Mouse (Mus musculus) liver, embryonic 12.5 days (tissue): ENCODE measurements around the gene Gm12355. TPM values are rescaled to one million over a fixed set of nuclear protein-coding genes. Genes with fewer than 3 reads are reported as not detected.

Experiments
- ATAC-seq: fragments of 200-750 bp; cut with Nextera tagmentation; 2 replicates; pipeline ENCODE4 v1.8.0; 2017; ENCODE audit warnings: moderate number of reproducible peaks, mild to moderate bottlenecking, moderate library complexity
- H3K27ac ChIP-seq: fragments of 300-500 bp; sonication (generic); 2 replicates; pipeline ENCODE4 v1.5.1; 2016; ENCODE audit warnings: mild to moderate bottlenecking
- H3K27me3 ChIP-seq: fragments of 300-500 bp; sonication (generic); replicated peaks from 2 replicates; pipeline ENCODE4 v1.6.1; 2016; ENCODE audit warnings: mild to moderate bottlenecking, moderate library complexity
- H3K36me3 ChIP-seq: fragments of 300-500 bp; sonication (generic); 2 replicates; pipeline ENCODE4 v1.6.1; 2016; ENCODE audit warnings: mild to moderate bottlenecking, moderate library complexity
- H3K4me1 ChIP-seq: fragments of 300-500 bp; sonication (generic); 2 replicates; pipeline ENCODE4 v1.6.1; 2016
- H3K4me2 ChIP-seq: fragments of 300-500 bp; sonication (generic); 2 replicates; pipeline ENCODE4 v1.6.1; 2016; ENCODE audit warnings: mild to moderate bottlenecking, moderate library complexity
- H3K4me3 ChIP-seq: fragments of 300-500 bp; sonication (generic); 2 replicates; pipeline ENCODE4 v1.5.1; 2016; ENCODE audit warnings: mild to moderate bottlenecking, moderate library complexity
- H3K9ac ChIP-seq: fragments of 300-500 bp; sonication (generic); 2 replicates; pipeline ENCODE4 v1.6.1; 2016; ENCODE audit warnings: mild to moderate bottlenecking, moderate library complexity
- H3K9me3 ChIP-seq: fragments of 300-500 bp; sonication (generic); replicated peaks from 2 replicates; pipeline ENCODE4 v1.6.1; 2016; ENCODE audit warnings: mild to moderate bottlenecking, moderate library complexity
- WGBS: fragments of 180-500 bp; shearing (Covaris S2); methylation state at CpG from one replicate; pipeline ENCODE4 v1.1.7; 2016; ENCODE audit not compliant: insufficient replicate concordance; 5-methylcytosine and 5-hydroxymethylcytosine counted together
- polyA plus RNA-seq: library from polyadenylated mRNA; unstranded; fragments of >200 nt; fragmentation: Nextera tagmentation; extraction: Ambion mirVana; gene quantifications from 2 replicates; pipeline ENCODE4 v1.2.1, GENCODE M21; 2016

Gene Gm12355
- polyA plus RNA-seq, 1 experiment from 2014 or later, result 0.87 TPM

DNA sequence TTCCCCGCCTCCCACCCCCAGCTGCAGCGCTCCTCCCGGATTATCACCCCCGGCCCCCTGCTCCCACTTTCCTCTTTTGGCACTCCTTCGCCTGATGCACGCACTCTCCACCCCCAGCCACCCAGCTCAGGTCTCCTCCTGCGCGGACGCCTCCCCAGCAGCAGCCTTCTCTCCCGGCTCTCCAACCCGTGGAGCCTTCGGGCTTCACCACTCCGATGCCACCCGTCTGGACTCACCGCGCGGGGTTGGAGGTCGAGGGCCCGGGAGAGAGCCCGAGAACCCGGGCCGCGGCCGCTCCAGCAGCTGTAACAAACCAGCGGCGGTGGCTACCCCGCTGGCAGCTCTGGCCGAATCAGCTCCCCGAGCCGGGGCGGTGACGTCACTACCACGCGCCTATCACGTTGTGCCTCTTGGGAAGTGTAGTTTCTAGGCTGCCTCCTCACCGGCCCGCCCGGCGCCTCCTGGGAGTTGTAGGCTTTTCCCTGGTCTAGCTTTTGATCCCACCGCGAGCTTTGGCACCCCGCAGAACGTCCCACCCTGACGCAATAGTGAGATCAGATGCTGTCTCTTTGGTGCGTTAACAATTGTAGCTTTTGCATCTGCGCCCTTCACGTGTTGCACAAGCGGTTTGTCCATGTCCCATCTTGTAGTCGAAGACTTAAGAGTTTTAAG lies 38.4 kb downstream of the Gm12355 start, which contains the start of gene Ormdl3:
Gene Ormdl3 (minus strand): TSS at position 477 of the 672 bp plus-strand sequence.
- Histone ChIP-seq H3K4me2 (peak within 1 kb of the TSS; percentile 96), H3K9ac (peak within 1 kb of the TSS; percentile 95), H3K36me3 (peaks cover 26% of the 10 kb centered on the region), H3K27ac (peak within 1 kb of the TSS; percentile 99), H3K27me3 (peaks cover 6% of the 10 kb centered on the region; the same call in 1 of the 2 replicates), H3K9me3 (no peaks in the 10 kb centered on the region), H3K4me3 (peak within 1 kb of the TSS; percentile 97), H3K4me1 (peaks cover 78% of the 10 kb centered on the region)
- ATAC-seq, result peak; percentile 71
- under 1% methylated on average over 49 of the region's 49 CpGs for WGBS

DNA sequence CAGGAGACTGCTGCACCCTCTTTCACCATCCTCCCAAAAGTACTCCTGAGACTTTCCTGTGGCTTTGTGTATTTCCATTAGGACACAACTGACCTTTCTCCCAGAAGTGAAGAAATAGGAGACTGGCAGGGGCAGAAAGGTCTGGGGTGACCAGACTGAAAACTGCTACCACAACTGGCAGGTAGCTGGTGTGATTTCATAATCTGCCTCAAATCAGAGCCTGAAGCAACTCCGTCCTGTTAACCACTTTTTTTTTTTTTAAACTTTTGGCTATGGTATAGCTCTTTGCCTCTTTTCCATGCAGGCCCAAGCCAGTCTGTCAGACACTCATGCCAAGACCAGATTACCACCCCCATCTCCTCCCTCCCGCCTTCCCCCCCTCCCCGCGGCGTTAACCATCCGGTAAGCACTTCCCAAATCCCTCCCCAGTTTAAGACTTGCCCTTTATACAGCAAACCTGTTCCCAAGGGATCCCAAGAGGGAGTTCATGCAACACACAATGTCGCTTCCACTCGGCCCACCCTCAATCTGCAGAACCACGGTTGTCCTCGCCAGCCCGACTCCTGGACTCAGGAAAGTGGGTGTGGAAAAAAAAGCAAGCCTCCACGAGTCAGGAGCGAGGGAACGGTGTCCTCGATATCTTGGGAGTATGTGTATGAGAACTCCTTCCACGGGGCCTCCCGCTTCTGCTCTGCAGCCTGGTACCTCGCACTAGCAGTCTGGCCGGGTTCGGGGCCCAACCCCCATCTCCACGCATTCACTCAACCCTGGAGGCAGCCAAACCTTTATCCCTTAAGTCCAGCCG lies 39.2 kb downstream of the Gm12355 start:
- H3K4me3 ChIP-seq, result peak overlapping the region; percentile 97
- 1% methylated on average over 22 of the region's 22 CpGs for WGBS
- no peaks in the 10 kb centered on the region for H3K9me3 ChIP-seq
- H3K9ac ChIP-seq, result peak overlapping the region; percentile 95
- no peak; the same call in 1 of the 2 replicates for ATAC-seq
- H3K36me3 ChIP-seq, result peaks cover 32% of the 10 kb centered on the region
- H3K27ac ChIP-seq, result peak overlapping the region; percentile 99
- peak overlapping the region; percentile 96 for H3K4me2 ChIP-seq
- H3K27me3 ChIP-seq, result 0 out of 2 replicates have a peak, but pooled peaks cover under 1% of the 10 kb centered on the region
- peaks cover 81% of the 10 kb centered on the region for H3K4me1 ChIP-seq

DNA sequence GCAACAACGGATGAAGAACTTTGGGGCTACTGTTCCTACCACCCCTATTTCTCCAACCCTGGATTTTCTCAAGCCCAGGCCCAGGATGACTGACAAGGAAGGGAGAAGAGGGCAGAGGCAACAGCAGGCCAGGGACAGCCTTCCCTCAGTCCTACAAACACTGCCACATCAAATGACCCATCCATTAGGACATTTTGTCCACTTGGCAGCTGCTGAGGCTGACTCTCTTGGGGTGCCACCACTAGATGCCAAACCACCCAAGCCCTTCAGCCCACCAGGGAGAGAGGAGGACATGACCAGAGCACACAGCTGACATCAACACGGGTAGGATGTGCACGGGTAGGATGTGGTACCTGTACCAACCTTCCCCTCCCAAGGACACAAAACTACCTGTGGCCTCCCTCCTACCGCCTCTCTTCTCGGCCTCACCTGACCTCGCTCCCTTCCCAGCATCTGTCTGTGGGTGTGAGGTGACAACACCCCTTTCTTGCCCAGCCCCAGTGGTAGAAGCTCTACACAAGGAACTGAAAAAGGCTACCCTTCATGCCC lies 40.8 kb downstream of the Gm12355 start:
- H3K9ac ChIP-seq, result peak overlapping the region; percentile 95
- H3K27me3 ChIP-seq, result no peaks in the 10 kb centered on the region
- H3K9me3 ChIP-seq, result no peaks in the 10 kb centered on the region
- H3K36me3 ChIP-seq, result peaks cover 32% of the 10 kb centered on the region
- WGBS, result 74% methylated on average over 6 of the region's 6 CpGs
- H3K4me3 ChIP-seq, result peak overlapping the region; percentile 97
- ATAC-seq, result no peak
- H3K4me2 ChIP-seq, result peak overlapping the region; percentile 96
- H3K27ac ChIP-seq, result peak overlapping the region; percentile 99
- H3K4me1 ChIP-seq, result peaks cover 92% of the 10 kb centered on the region

DNA sequence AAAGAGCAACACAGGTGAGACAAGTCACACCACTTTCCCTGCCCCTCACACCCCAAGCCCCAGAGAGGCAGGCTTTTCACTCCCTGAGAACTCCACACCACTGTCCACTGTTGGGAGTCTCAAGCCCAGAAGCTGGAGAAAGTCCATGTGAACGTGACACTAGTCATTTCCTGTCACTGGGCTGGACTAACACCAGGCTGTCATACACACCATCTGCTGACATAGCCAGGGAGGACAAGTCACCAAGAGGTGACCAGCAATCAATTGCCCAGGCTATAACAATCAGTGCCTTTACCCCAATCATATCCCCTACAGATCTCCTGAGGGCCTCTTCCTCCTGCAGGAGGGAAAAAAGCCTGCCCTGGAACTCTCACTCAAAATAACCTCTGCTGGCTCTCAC lies 41.3 kb downstream of the Gm12355 start:
- peak overlapping the region; percentile 99 for H3K27ac ChIP-seq
- no peaks in the 10 kb centered on the region for H3K27me3 ChIP-seq
- peak overlapping the region; percentile 97 for H3K4me3 ChIP-seq
- peak overlapping the region; percentile 96 for H3K4me2 ChIP-seq
- H3K9ac ChIP-seq, result peak overlapping the region; percentile 95
- H3K4me1 ChIP-seq, result peaks cover 92% of the 10 kb centered on the region
- no peaks in the 10 kb centered on the region for H3K9me3 ChIP-seq
- 6% methylated on average over 1 of the region's 1 CpGs for WGBS
- H3K36me3 ChIP-seq, result peaks cover 34% of the 10 kb centered on the region
- ATAC-seq, result no peak

DNA sequence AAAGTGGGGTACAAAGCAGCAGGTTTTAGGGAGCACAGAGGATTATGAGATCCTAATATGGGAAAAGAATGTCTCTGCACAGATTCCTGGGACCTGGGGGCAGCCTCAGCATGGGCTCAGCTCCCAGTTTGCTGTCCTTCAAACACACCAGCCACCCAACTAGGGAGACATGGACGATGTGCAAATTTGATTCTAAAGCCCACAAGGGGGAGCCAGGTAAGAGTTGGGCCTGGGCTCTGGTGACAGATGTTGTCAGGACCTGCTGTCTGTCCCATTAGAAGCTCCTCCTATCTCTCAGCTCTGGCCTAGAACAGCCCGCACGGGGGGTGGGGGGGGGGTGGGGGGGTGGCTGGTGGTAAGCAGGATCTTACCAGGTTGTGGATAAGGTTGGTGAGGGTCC lies 41.9 kb downstream of the Gm12355 start:
- peak overlapping the region; percentile 99 for H3K27ac ChIP-seq
- H3K9ac ChIP-seq, result peak overlapping the region; percentile 95
- WGBS, result 0% methylated on average over 3 of the region's 3 CpGs
- H3K4me3 ChIP-seq, result peak overlapping the region; percentile 97
- peak overlapping the region; percentile 96 for H3K4me2 ChIP-seq
- H3K4me1 ChIP-seq, result peaks cover 92% of the 10 kb centered on the region
- no peaks in the 10 kb centered on the region for H3K9me3 ChIP-seq
- no peaks in the 10 kb centered on the region for H3K27me3 ChIP-seq
- peaks cover 37% of the 10 kb centered on the region for H3K36me3 ChIP-seq
- ATAC-seq, result peak; percentile 25; the same call in 1 of the 2 replicates

DNA sequence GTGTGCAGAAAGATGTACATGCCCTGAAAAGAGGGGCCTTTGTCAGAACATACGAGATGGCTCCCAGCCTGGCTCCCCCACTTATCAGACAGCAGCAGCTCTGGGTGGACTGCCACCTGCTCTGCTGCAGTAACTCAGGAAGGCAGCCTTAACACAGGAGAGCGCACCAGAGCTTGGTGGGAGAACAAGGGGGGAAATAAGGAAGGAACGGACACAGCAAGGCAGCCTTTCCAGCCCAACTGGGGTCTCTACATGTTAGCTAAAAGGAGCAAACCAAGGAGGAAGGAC lies 42.3 kb downstream of the Gm12355 start:
- peak; percentile 75 for ATAC-seq
- Histone ChIP-seq H3K4me1 (peaks cover 92% of the 10 kb centered on the region), H3K4me3 (peak overlapping the region; percentile 97), H3K9me3 (no peaks in the 10 kb centered on the region), H3K4me2 (peak overlapping the region; percentile 96), H3K27me3 (no peaks in the 10 kb centered on the region), H3K9ac (peak overlapping the region; percentile 95), H3K27ac (peak overlapping the region; percentile 99), H3K36me3 (peaks cover 37% of the 10 kb centered on the region)
- WGBS, result 12% methylated on average over 3 of the region's 3 CpGs

DNA sequence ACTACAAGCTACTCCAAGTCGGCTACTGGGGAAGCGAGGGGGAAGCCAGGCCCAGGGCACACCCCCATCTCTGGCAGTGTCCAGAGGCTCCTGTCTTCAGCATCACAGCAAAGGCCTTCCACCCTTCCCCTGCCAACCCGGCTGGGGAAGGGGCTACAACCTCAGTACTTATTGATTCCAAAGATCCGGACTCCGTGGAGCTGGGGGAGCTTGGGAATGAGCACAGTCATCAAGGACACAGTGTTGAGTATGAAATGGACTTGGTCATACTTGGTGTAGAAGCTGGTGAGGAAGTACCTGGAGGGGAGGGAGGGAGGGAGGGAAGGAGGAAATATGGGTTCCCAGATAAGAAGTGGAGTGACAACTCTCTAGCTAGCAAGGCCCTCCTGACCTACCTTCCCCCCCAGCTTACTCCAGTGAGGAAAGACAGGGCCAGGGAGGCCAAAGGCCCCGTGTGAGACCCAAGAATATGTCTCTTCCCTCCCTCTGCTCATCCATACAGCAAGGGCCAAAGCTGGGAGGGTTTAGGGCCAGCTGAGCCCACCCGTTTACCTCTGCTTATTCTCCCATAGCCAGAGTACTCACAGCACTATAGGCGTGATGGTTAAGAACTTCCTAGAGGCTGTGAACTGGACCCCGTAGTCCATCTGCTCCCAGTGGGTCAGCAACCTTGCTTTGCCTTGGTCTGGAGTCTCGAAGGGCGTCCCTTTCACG lies 42.8 kb downstream of the Gm12355 start:
- H3K4me3 ChIP-seq, result peak overlapping the region; percentile 97
- H3K4me1 ChIP-seq, result peaks cover 88% of the 10 kb centered on the region
- H3K4me2 ChIP-seq, result peak overlapping the region; percentile 96
- no peaks in the 10 kb centered on the region for H3K27me3 ChIP-seq
- H3K36me3 ChIP-seq, result peaks cover 37% of the 10 kb centered on the region
- H3K27ac ChIP-seq, result peak overlapping the region; percentile 99
- no peaks in the 10 kb centered on the region for H3K9me3 ChIP-seq
- ATAC-seq, result peak; percentile 78
- peak overlapping the region; percentile 95 for H3K9ac ChIP-seq
- 18% methylated on average over 12 of the region's 12 CpGs for WGBS

DNA sequence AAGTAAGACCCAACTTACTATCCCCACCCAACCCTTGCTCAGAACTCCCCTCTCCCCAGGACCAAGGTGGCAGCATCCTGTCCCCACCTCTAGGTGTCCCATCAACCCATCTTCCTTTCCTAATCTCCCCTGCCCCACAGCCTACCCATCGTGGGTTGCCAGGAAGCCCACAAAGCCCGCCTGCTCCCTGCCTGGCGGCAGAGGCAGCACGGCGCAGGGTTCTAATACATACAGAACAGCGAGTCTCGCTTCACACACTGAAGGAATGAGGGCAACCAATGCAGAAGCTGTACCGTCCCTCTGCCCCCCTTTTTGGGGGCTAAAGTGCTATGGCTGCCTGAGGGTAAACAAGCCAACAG lies 43.5 kb downstream of the Gm12355 start:
- Histone ChIP-seq H3K27ac (peak overlapping the region; percentile 99), H3K4me2 (peak overlapping the region; percentile 96), H3K9me3 (no peaks in the 10 kb centered on the region), H3K27me3 (no peaks in the 10 kb centered on the region), H3K36me3 (peaks cover 37% of the 10 kb centered on the region), H3K9ac (peak overlapping the region; percentile 95), H3K4me3 (peak overlapping the region; percentile 97), H3K4me1 (peaks cover 85% of the 10 kb centered on the region)
- 0 out of 2 replicates have a peak, but pooled peaks have one; percentile 1 for ATAC-seq
- WGBS, result 14% methylated on average over 8 of the region's 8 CpGs

DNA sequence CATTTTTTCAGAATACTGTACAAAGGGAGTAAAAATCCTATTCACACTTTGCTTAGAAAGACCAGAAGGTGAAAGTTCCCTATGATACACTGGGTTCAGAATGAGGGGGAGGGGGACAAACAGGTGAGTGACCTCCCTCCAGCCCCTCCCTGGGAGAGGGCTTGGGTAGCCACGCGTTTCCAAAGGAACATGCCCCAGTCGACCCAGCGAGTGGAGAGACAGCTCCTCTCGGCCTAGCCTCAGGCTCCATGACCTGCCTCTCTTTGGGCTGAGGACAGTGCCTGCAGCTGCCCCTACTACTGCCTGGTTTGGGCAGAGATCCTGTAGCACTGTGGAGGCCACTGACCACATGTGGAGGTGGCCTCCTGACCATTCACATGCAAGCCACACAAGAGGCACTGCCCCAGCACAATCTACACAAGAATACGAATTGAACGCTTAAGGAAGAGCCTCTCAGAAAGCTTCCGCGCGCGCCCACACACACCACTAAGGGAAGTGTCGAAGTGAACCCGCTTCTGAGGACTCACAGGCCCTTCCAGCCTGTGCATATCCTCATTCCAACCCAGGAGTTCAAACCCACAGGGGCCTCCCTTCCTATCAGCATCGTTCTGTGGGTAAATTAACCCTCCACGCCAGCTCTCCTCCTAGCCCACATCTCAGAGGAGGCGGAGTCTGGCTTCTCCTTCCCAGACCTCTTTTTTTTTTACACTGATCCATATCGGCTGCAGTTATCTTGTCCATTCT lies 44.0 kb downstream of the Gm12355 start:
- Histone ChIP-seq H3K9me3 (no peaks in the 10 kb centered on the region), H3K27me3 (no peaks in the 10 kb centered on the region), H3K27ac (peak overlapping the region; percentile 99), H3K4me1 (peaks cover 87% of the 10 kb centered on the region), H3K4me3 (peak overlapping the region; percentile 97), H3K9ac (peak overlapping the region; percentile 95), H3K36me3 (peaks cover 37% of the 10 kb centered on the region), H3K4me2 (peak overlapping the region; percentile 96)
- 18% methylated on average over 17 of the region's 17 CpGs for WGBS
- peak; percentile 8; the same call in 1 of the 2 replicates for ATAC-seq

DNA sequence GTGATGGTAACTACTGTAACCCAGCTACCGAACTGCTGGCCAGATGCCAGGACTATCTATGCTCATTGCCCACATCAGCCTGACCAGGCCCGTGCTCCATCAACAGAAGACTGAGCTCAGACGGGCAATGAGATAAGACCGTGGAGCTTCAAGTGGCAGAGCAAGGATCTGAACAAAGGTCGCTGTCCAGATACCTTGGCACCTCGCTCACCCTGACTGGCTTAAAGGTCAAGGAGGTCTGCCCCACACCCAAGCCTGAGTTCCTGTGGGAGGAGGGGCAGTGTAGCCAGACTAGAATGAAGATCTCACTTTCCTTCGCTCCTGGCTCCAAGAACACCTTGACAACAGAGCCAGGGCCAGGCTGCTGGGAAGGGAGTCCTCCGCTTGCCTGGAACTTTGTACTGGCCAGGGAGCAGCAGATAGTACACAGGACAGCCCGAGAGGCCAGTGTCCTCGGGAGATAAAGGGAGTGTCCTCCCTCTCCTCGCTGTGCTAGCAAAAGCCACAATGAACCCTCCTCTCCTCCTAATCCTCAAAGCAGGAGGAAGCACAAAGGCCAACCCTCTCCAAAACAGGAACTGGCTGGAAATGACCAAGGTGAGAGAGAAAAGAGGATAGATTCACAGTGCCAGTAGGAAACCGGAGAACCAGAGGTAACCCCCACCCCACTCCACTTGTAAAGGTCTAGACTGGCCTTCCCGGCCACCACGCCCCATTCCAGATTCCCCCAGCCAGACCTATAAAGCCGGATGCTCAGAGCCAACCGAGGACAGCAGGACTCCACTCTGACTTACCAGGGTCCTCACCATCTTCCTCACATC lies 45.0 kb downstream of the Gm12355 start:
- H3K4me2 ChIP-seq, result peak overlapping the region; percentile 96
- H3K27me3 ChIP-seq, result no peaks in the 10 kb centered on the region
- H3K27ac ChIP-seq, result peak overlapping the region; percentile 99
- peak; percentile 76 for ATAC-seq
- WGBS, result 22% methylated on average over 16 of the region's 16 CpGs
- no peaks in the 10 kb centered on the region for H3K9me3 ChIP-seq
- H3K36me3 ChIP-seq, result peaks cover 37% of the 10 kb centered on the region
- peak overlapping the region; percentile 97 for H3K4me3 ChIP-seq
- peaks cover 77% of the 10 kb centered on the region for H3K4me1 ChIP-seq
- peak overlapping the region; percentile 95 for H3K9ac ChIP-seq
